Mouse (Mus musculus): ENCODE results near the gene Zfp651. TPM values are rescaled to one million over a fixed set of nuclear protein-coding genes. Genes with fewer than 3 reads are reported as not detected.

The Zfp651 gene
- polyA plus RNA-seq, 1 experiment from 2014 or later, result 11.2 TPM

DNA sequence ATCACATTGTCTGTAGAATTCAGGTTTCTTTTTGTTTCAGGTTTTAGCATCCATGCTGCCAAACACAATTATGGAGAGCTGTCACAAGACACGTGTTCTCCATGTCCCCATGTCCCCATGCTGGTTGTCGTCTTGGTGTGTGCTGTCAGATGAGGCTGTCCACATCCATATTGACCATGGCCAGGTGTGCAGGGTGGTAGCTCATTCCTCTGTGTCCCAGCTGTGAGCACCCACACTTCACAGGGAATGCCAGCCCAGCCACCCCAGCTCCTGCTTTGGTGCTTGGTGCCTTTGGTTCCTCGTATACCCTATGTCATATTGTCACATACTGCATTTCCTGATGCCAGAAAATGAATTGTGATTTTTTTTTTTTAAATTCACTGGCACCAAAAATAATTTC is 4.5 kb upstream of the Zfp651 start:
- Histone ChIP-seq H3K4me3 (ENCODE audit: low read depth, low read length) (no peak overlapping the region), H3K9ac (replicated peaks; ENCODE audit: low read depth) (no peak overlapping the region), H3K4me2 (replicated peaks; ENCODE audit: low read depth, low read length) (no peak overlapping the region), H3K27ac (ENCODE audit: low read length) (no peak overlapping the region), H3K9me3 (ENCODE audit: low read length) (no peaks in the 10 kb centered on the region), H3K36me3 (ENCODE audit: insufficient read depth, low read length) (peaks cover 26% of the 10 kb centered on the region), H3K27me3 (replicated peaks; ENCODE audit: insufficient read depth, low read length) (no peaks in the 10 kb centered on the region), H3K4me1 (ENCODE audit: insufficient read depth, low read depth, low read length) (no peaks in the 10 kb centered on the region)
- ATAC-seq (no peak), DNase-seq (ENCODE audit: low spot score) (no peak)
- no peak for TF ChIP-seq CTCF (IDR thresholded peaks at IDR 0.05)
- TF ChIP-seq EP300 (IDR thresholded peaks at IDR 0.05), result no peak
- WGBS, result 86% methylated on average over 3 of the region's 3 CpGs

DNA sequence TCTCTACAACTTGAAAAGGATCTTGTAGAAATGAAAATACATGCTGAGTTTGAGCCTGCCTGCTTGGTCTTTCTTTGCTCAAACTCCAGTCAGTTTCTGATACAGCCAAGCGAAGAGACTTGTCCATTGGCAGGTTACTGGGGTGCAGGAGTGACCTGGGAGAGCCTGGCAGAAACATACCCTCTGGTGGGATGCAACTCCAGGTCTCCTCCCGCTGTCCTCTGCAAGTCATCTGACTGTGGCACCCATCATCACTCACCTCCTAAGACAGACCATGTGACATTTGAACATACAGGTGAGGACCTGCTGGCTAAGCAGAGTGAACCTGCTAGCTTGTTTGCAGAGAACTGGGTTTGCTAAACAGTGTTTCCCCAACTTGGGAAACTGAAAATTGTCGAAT is 2.3 kb upstream of the Zfp651 start:
- no peaks in the 10 kb centered on the region for H3K9me3 ChIP-seq (ENCODE audit: low read length)
- no peak overlapping the region for H3K4me2 ChIP-seq (replicated peaks; ENCODE audit: low read depth, low read length)
- no peak overlapping the region for H3K9ac ChIP-seq (replicated peaks; ENCODE audit: low read depth)
- TF ChIP-seq CTCF (IDR thresholded peaks at IDR 0.05), result no peak
- no peaks in the 10 kb centered on the region for H3K4me1 ChIP-seq (ENCODE audit: insufficient read depth, low read depth, low read length)
- H3K27ac ChIP-seq (ENCODE audit: low read length), result no peak overlapping the region
- 80% methylated on average over 3 of the region's 3 CpGs for WGBS
- peaks cover 11% of the 10 kb centered on the region for H3K36me3 ChIP-seq (ENCODE audit: insufficient read depth, low read length)
- no peaks in the 10 kb centered on the region for H3K27me3 ChIP-seq (replicated peaks; ENCODE audit: insufficient read depth, low read length)
- H3K4me3 ChIP-seq (ENCODE audit: low read depth, low read length), result no peak overlapping the region
- DNase-seq (ENCODE audit: low spot score), result no peak
- no peak for ATAC-seq

- WGBS, result 44% methylated on average over 3 of the region's 3 CpGs
- peak; percentile 22 for DNase-seq (ENCODE audit: low spot score)
- TF ChIP-seq EP300 (IDR thresholded peaks at IDR 0.05) (no peak), CTCF (IDR thresholded peaks at IDR 0.05) (no peak)
- no peak overlapping the region for H3K4me3 ChIP-seq (ENCODE audit: low read depth, low read length)
- no peak overlapping the region for H3K27ac ChIP-seq (ENCODE audit: low read length)
- H3K27me3 ChIP-seq (replicated peaks; ENCODE audit: insufficient read depth, low read length), result no peaks in the 10 kb centered on the region
- no peaks in the 10 kb centered on the region for H3K9me3 ChIP-seq (ENCODE audit: low read length)
- H3K9ac ChIP-seq (replicated peaks; ENCODE audit: low read depth), result no peak overlapping the region
- no peak overlapping the region for H3K4me2 ChIP-seq (replicated peaks; ENCODE audit: low read depth, low read length)
- ATAC-seq, result no peak
- no peaks in the 10 kb centered on the region for H3K4me1 ChIP-seq (ENCODE audit: insufficient read depth, low read depth, low read length)
- H3K36me3 ChIP-seq (ENCODE audit: insufficient read depth, low read length), result peaks cover 9% of the 10 kb centered on the region
These were observed 1.7 kb upstream of the Zfp651 start for GRCm38 (mm10) chr9:121757432-121757831.

- Histone ChIP-seq H3K27me3 (replicated peaks; ENCODE audit: insufficient read depth, low read length) (no peaks in the 10 kb centered on the region), H3K36me3 (ENCODE audit: insufficient read depth, low read length) (peaks cover 9% of the 10 kb centered on the region), H3K4me1 (ENCODE audit: insufficient read depth, low read depth, low read length) (no peaks in the 10 kb centered on the region), H3K9ac (replicated peaks; ENCODE audit: low read depth) (peak overlapping the region; percentile 86; the same call in 1 of the 2 replicates), H3K4me2 (replicated peaks; ENCODE audit: low read depth, low read length) (peak overlapping the region; percentile 99; the same call in 1 of the 2 replicates), H3K27ac (ENCODE audit: low read length) (no peak overlapping the region), H3K4me3 (ENCODE audit: low read depth, low read length) (no peak overlapping the region), H3K9me3 (ENCODE audit: low read length) (no peaks in the 10 kb centered on the region)
- WGBS, result 50% methylated on average over 10 of the region's 10 CpGs
- ATAC-seq (no peak), DNase-seq (ENCODE audit: low spot score) (no peak)
- TF ChIP-seq CTCF (IDR thresholded peaks at IDR 0.05), result no peak
- no peak for TF ChIP-seq EP300 (IDR thresholded peaks at IDR 0.05)
These were observed 1.0 kb upstream of the Zfp651 start for GRCm38 (mm10) chr9:121757835-121758814.

DNA sequence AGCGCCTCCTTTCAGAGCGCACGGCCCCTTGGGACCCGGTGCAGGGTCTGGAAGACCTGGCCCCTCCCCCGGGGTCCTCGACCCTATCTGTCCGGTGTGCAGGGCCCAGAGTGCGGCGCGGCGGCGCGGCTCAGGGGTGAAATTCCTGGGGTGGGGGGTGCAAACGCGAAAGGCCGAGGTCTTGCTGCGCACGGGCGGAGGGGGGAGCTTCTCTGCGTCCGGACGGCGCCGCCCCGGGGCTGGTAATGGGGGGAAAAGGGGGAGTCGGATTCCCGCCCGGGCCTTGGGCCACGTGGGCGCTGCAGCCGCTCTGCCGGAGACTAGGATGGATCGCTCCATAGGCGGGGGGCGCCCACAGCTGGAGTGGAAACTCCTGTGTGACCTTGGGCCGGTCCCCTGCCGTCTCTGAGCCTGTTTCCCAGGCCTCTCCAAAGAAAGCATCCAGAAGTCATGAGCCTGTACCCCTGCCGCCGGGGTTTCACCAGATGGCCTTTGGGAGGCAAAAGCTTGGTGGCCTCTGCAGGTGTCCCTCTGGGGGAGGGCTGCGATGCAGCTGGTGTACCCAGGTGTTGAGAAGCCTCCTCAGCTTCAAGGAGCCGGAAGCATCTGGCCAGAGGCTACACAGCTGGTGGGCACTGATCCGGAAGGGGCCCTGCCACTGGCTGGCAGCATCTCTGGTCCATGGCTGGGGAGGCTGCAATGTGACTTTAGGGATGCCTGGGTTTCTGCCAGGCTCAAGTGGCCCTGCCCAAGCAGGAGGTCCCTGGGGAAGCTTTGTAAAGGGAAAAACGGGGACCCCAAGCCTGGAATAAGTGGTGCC is 1.4 kb downstream of the Zfp651 start:
- WGBS, result 3% methylated on average over 34 of the region's 43 CpGs
- Histone ChIP-seq H3K36me3 (ENCODE audit: insufficient read depth, low read length) (peaks cover 4% of the 10 kb centered on the region), H3K27me3 (replicated peaks; ENCODE audit: insufficient read depth, low read length) (no peaks in the 10 kb centered on the region), H3K9ac (replicated peaks; ENCODE audit: low read depth) (peak overlapping the region; percentile 86), H3K4me1 (ENCODE audit: insufficient read depth, low read depth, low read length) (no peaks in the 10 kb centered on the region), H3K4me3 (ENCODE audit: low read depth, low read length) (peak overlapping the region; percentile 77), H3K9me3 (ENCODE audit: low read length) (no peaks in the 10 kb centered on the region), H3K27ac (ENCODE audit: low read length) (peak overlapping the region; percentile 84), H3K4me2 (replicated peaks; ENCODE audit: low read depth, low read length) (peak overlapping the region; percentile 99)
- DNase-seq (ENCODE audit: low spot score) (peak; percentile 88), ATAC-seq (peak; percentile 78)
- TF ChIP-seq EP300 (IDR thresholded peaks at IDR 0.05), result no peak
- TF ChIP-seq CTCF (IDR thresholded peaks at IDR 0.05), result no peak

DNA sequence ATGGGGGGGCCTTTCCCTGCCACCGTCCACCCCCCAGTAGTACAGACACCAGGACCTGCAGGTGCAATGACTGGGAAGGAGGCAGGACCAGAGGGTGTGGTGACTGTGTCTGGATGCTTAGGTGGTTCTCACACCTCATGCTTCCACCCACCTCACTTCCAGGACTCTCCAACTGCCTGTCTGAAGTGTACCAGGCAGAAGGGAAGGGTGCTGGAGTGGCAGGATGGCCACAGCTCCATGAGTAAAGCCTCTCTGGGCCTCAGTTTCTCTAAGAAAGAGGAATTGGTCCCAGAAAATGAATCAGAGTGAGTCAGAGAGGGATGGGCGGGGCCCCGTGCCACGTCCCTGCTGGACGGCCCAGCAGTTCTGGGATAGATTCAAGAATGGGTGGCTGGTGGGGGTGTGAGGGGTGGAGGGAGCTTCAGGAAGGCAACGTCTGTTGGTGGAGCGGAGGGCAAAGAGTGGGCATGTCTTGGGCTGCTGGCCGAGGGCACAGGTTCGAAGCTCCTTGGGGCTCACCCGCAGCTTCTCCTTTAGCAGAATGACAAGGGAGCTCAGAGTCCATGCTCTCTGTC is 2.0 kb downstream of the Zfp651 start:
- no peaks in the 10 kb centered on the region for H3K27me3 ChIP-seq (replicated peaks; ENCODE audit: insufficient read depth, low read length)
- no peaks in the 10 kb centered on the region for H3K4me1 ChIP-seq (ENCODE audit: insufficient read depth, low read depth, low read length)
- H3K9ac ChIP-seq (replicated peaks; ENCODE audit: low read depth), result no peak overlapping the region
- no peak for TF ChIP-seq CTCF (IDR thresholded peaks at IDR 0.05)
- no peak for TF ChIP-seq EP300 (IDR thresholded peaks at IDR 0.05)
- WGBS, result 60% methylated on average over 10 of the region's 10 CpGs
- DNase-seq (ENCODE audit: low spot score) (peak; percentile 25), ATAC-seq (no peak)
- H3K36me3 ChIP-seq (ENCODE audit: insufficient read depth, low read length), result peaks cover 4% of the 10 kb centered on the region; the same call in 1 of the 2 replicates
- H3K4me2 ChIP-seq (replicated peaks; ENCODE audit: low read depth, low read length), result no peak overlapping the region
- no peak overlapping the region for H3K27ac ChIP-seq (ENCODE audit: low read length)
- H3K9me3 ChIP-seq (ENCODE audit: low read length), result no peaks in the 10 kb centered on the region
- H3K4me3 ChIP-seq (ENCODE audit: low read depth, low read length), result 0 out of 2 replicates have a peak overlapping the region, but pooled peaks have one; percentile 77
